Mouse (Mus musculus) heart, embryonic 15.5 days (tissue): ENCODE data around the gene Mael. TPM values are rescaled to one million over a fixed set of nuclear protein-coding genes. Genes with fewer than 3 reads are reported as not detected.

Experiments used
- ATAC-seq: fragments of 200-750 bp; cut with Nextera tagmentation; replicated peaks from 2 replicates; pipeline ENCODE4 v1.8.0; 2017; ENCODE audit warnings: low read depth, moderate TSS enrichment; ENCODE audit not compliant: insufficient number of reproducible peaks, insufficient read depth, low FRiP score
- H3K27ac ChIP-seq: fragments of 300-500 bp; sonication (generic); 2 replicates; pipeline ENCODE4 v1.5.1; 2015; ENCODE audit warnings: mild to moderate bottlenecking, inconsistent platforms
- H3K27me3 ChIP-seq: fragments of 300-500 bp; sonication (generic); 2 replicates; pipeline ENCODE4 v1.6.1; 2015; ENCODE audit warnings: inconsistent platforms
- H3K36me3 ChIP-seq: fragments of 300-500 bp; sonication (generic); 2 replicates; pipeline ENCODE4 v1.6.1; 2015; ENCODE audit warnings: mild to moderate bottlenecking, inconsistent platforms
- H3K4me1 ChIP-seq: fragments of 300-500 bp; sonication (generic); replicated peaks from 2 replicates; pipeline ENCODE4 v1.6.1; 2015; ENCODE audit warnings: inconsistent platforms
- H3K4me2 ChIP-seq: fragments of 300-500 bp; sonication (generic); 2 replicates; pipeline ENCODE4 v1.6.1; 2015; ENCODE audit warnings: inconsistent platforms, mild to moderate bottlenecking, moderate library complexity
- H3K4me3 ChIP-seq: fragments of 300-500 bp; sonication (generic); 2 replicates; pipeline ENCODE4 v1.5.1; 2015; ENCODE audit warnings: mild to moderate bottlenecking, inconsistent platforms
- H3K9ac ChIP-seq: fragments of 300-500 bp; sonication (generic); 2 replicates; pipeline ENCODE4 v1.6.1; 2015; ENCODE audit warnings: mild to moderate bottlenecking, inconsistent platforms
- H3K9me3 ChIP-seq: fragments of 300-500 bp; sonication (generic); replicated peaks from 2 replicates; pipeline ENCODE4 v1.6.1; 2016; ENCODE audit warnings: inconsistent platforms
- WGBS: fragments of 180-500 bp; shearing (Covaris S2); methylation state at CpG from one replicate; pipeline ENCODE4 v1.1.7; 2015; ENCODE audit warnings: mixed read lengths; 5-methylcytosine and 5-hydroxymethylcytosine counted together
- polyA plus RNA-seq: library from polyadenylated mRNA; unstranded; fragments of >200 nt; fragmentation: Nextera tagmentation; extraction: Ambion mirVana; gene quantifications from 2 replicates; pipeline ENCODE4 v1.2.1, GENCODE M21; 2015

Mael gene
- polyA plus RNA-seq, 1 experiment from 2014 or later = 0.18 TPM

DNA sequence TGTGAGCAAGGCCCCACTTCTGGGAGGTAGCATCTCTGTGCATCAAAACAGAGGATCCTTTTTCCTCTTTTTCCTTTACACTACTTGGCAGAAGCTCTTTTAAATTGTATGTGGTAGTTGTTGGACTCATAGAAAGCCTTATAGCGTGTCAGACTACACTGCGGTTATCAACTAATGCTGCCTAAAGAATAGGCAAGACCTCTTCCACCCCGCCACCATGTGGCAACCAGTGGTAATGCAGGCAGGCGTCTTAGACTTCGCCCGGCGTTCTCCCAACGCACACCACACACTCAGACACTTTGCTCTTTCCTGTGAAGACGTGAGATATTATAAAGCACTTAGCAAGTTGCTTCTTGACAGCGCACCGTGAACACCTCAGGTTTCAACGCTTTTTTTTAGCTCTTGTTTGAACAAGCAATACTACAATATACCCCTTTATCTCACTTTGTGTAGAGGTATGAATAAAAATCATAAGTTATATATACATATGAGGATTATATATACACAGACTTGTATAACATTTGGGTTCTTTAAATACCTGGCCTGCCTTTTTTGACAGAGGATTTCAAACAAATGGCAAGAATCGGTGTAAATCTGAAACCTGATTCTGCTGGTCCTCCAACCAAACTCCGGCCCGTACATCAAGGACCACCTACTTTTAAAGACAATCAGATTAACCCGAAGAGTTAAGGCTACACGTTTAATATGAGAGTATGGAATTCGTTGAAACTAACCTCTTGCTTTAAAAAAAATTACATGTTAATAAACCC lies 85.0 kb downstream of the Mael start:
- Histone ChIP-seq H3K27ac (no peak overlapping the region), H3K9me3 (no peaks in the 10 kb centered on the region), H3K9ac (no peak overlapping the region), H3K4me3 (no peak overlapping the region), H3K4me1 (peaks cover 9% of the 10 kb centered on the region), H3K27me3 (peaks cover 34% of the 10 kb centered on the region), H3K36me3 (no peaks in the 10 kb centered on the region), H3K4me2 (peak overlapping the region; percentile 60; the same call in 1 of the 2 replicates)
- peak; percentile 44; the same call in 1 of the 2 replicates for ATAC-seq
- 10% methylated on average over 18 of the region's 18 CpGs for WGBS

DNA sequence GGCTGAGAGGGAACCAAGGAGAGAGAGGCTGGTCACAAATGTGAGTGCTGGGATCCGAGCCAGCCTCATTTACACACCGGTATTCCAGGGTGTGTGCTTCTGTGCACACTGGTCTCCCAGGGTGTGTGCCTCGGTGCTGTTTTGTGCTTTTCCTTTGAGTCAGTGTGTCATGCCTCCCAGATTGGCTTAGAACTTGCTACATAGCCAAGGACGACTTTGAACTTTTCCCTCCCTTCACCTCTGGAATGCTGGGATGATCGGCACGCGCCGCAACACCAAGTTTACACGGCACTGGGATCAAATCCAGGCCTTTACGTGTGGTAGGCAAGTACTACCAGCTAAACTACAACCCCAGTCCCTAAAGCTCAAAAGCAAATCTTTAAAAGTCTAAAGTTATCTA lies 86.5 kb downstream of the Mael start:
- no peak for ATAC-seq
- H3K4me2 ChIP-seq = no peak overlapping the region
- no peak overlapping the region for H3K9ac ChIP-seq
- H3K4me1 ChIP-seq = peaks cover 9% of the 10 kb centered on the region
- 87% methylated on average over 10 of the region's 10 CpGs for WGBS
- H3K27me3 ChIP-seq = peaks cover 24% of the 10 kb centered on the region
- no peak overlapping the region for H3K4me3 ChIP-seq
- H3K27ac ChIP-seq = no peak overlapping the region
- H3K36me3 ChIP-seq = no peaks in the 10 kb centered on the region
- H3K9me3 ChIP-seq = no peaks in the 10 kb centered on the region

- H3K4me1 ChIP-seq = peaks cover 9% of the 10 kb centered on the region
- H3K27me3 ChIP-seq = peaks cover 17% of the 10 kb centered on the region
- no peak overlapping the region for H3K4me3 ChIP-seq
- 56% methylated on average over 11 of the region's 11 CpGs for WGBS
- ATAC-seq = no peak
- no peaks in the 10 kb centered on the region for H3K9me3 ChIP-seq
- H3K4me2 ChIP-seq = no peak overlapping the region
- no peaks in the 10 kb centered on the region for H3K36me3 ChIP-seq
- no peak overlapping the region for H3K27ac ChIP-seq
- H3K9ac ChIP-seq = no peak overlapping the region
These were observed 87.2 kb downstream of the Mael start for GRCm38 (mm10) chr1:166151341-166151740.

Other genes with a start within 250 kb of the Mael start
- 8.4 and 11.4 TPM in 2 replicates for gene Pou2f1, start 236.1 kb downstream of the Mael start, polyA plus RNA-seq
- gene Dusp27, start 110.8 kb downstream of the Mael start, polyA plus RNA-seq = 40.2 and 44.9 TPM in 2 replicates
- gene Gpa33, start 108.5 kb downstream of the Mael start, polyA plus RNA-seq = 0.06 TPM in 1 of 2 replicates, not detected in the other
- 0.92 and 1.2 TPM in 2 replicates for gene Ildr2, start 15.4 kb upstream of the Mael start, polyA plus RNA-seq
- gene Tada1, start 140.3 kb upstream of the Mael start, polyA plus RNA-seq = 27.5 and 34.6 TPM in 2 replicates
- gene Pogk, start 171.1 kb upstream of the Mael start, polyA plus RNA-seq = 9.3 and 10.6 TPM in 2 replicates